Mouse (Mus musculus) heart, adult 2 months (tissue): ENCODE measurements around the gene Armc8. TPM values are rescaled to one million over a fixed set of nuclear protein-coding genes. Genes with fewer than 3 reads are reported as not detected.

ENCODE experiments used
- DNase-seq, 2 experiments: peaks; one replicate each; pipeline ENCODE4 v3.0.0; 2021
- H3K27ac ChIP-seq: fragments of 200-600 bp; 2 replicates; pipeline ENCODE4 v1.8.1; 2022
- H3K27me3 ChIP-seq: fragments of 200-500 bp; 2 replicates; pipeline ENCODE4 v1.6.1; 2012; ENCODE audit warnings: mild to moderate bottlenecking, low read length, inconsistent platforms, mixed read lengths; ENCODE audit not compliant: control insufficient read depth, insufficient read depth
- H3K36me3 ChIP-seq: fragments of 200-500 bp; 2 replicates; pipeline ENCODE4 v1.6.1; 2012; ENCODE audit warnings: low read length, inconsistent platforms; ENCODE audit not compliant: control insufficient read depth, insufficient read depth
- H3K4me1 ChIP-seq: fragments of 200-500 bp; 2 replicates; pipeline ENCODE4 v1.6.1; 2011; ENCODE audit warnings: low read length; ENCODE audit not compliant: control insufficient read depth, insufficient read depth
- H3K4me3 ChIP-seq: fragments of 200-600 bp; 2 replicates; pipeline ENCODE4 v1.8.1; 2022
- H3K79me2 ChIP-seq: fragments of 200-500 bp; replicated peaks from 2 replicates; pipeline ENCODE4 v1.6.1; 2012; ENCODE audit warnings: mild to moderate bottlenecking, inconsistent platforms, low read length, moderate library complexity, mixed read lengths; ENCODE audit not compliant: control insufficient read depth, insufficient read depth
- H3K9ac ChIP-seq: fragments of 200-500 bp; 2 replicates; pipeline ENCODE4 v1.6.1; 2012; ENCODE audit warnings: low read depth, mild to moderate bottlenecking, control low read depth, inconsistent platforms, low read length, mixed read lengths
- CTCF ChIP-seq: fragments of 200-600 bp; IDR thresholded peaks from 2 replicates; pipeline ENCODE4 v1.8.1; 2022; ENCODE audit warnings: antibody characterized with exemption, mild to moderate bottlenecking, moderate library complexity
- EP300 ChIP-seq: fragments of 200-500 bp; IDR thresholded peaks from 2 replicates; pipeline ENCODE4 v1.6.1; 2011; ENCODE audit warnings: low read depth, low read length, control low read depth; ENCODE audit not compliant: insufficient read depth
- POLR2A ChIP-seq: fragments of 200-500 bp; IDR thresholded peaks from 2 replicates; pipeline ENCODE4 v1.6.1; 2011; ENCODE audit warnings: mild to moderate bottlenecking, low read depth, low read length, control low read depth; ENCODE audit not compliant: insufficient read depth
- WGBS: fragments of 180-500 bp; shearing (Covaris S2); methylation state at CpG from one replicate; pipeline ENCODE4 v1.1.7; 2018; 5-methylcytosine and 5-hydroxymethylcytosine counted together
- intact Hi-C: fragments of 180-260 bp; cut with DNase I; formaldehyde crosslinking; loops from one replicate; pipeline ENCODE4 v1.15.1; 2025
- polyA plus RNA-seq: library from polyadenylated mRNA; depleted of rRNA; stranded (reverse); fragments of >200 nt; gene quantifications from 2 replicates; pipeline ENCODE4 v1.2.3, GENCODE M21; 2012
- total RNA-seq, 2 experiments: library from RNA; stranded (reverse); gene quantifications; 2 replicates each; pipeline ENCODE4 v1.2.3; 2021

Armc8 gene
- total and polyA plus RNA-seq, 3 experiments = 9.8 to 18.3 (median 17.7) TPM

DNA sequence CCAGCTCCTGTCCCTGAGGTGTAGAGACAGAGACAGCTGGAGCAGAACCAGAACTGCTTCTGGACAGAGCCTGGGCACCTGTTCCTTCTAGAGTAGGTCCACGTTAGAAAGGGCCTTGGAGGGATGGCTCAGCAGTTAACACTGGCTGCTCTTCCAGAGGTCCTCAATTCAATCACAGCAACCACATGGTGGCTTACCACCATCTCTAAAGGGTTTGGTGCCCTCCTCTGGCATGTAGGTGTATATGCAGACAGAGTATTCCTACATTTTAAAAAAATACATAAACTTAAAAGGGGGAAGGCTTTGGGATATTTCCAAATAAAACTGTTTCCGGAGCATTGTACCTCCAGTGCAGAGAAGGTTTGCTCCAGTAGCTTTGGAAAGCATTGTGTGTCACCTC is 12.0 kb upstream of the Armc8 start:
- WGBS = 30% methylated on average over 2 of the region's 2 CpGs
- H3K36me3 ChIP-seq = peaks cover 3% of the 10 kb centered on the region; the same call in 1 of the 2 replicates
- TF ChIP-seq CTCF (peak; percentile 78), POLR2A (no peak)
- intact Hi-C loops = loop anchor here (2.0 kb wide), 1 partner anchor 112 kb away; no protein-coding TSS in a partner anchor
- DNase-seq = no peak
- peaks cover 1% of the 10 kb centered on the region; the same call in 1 of the 2 replicates for H3K4me1 ChIP-seq
- H3K79me2 ChIP-seq = peaks cover 1% of the 10 kb centered on the region; the same call in 1 of the 2 replicates
- H3K4me3 ChIP-seq = no peak overlapping the region
- no peaks in the 10 kb centered on the region for H3K27me3 ChIP-seq
- no peak overlapping the region for H3K9ac ChIP-seq
- H3K27ac ChIP-seq = no peak overlapping the region

DNA sequence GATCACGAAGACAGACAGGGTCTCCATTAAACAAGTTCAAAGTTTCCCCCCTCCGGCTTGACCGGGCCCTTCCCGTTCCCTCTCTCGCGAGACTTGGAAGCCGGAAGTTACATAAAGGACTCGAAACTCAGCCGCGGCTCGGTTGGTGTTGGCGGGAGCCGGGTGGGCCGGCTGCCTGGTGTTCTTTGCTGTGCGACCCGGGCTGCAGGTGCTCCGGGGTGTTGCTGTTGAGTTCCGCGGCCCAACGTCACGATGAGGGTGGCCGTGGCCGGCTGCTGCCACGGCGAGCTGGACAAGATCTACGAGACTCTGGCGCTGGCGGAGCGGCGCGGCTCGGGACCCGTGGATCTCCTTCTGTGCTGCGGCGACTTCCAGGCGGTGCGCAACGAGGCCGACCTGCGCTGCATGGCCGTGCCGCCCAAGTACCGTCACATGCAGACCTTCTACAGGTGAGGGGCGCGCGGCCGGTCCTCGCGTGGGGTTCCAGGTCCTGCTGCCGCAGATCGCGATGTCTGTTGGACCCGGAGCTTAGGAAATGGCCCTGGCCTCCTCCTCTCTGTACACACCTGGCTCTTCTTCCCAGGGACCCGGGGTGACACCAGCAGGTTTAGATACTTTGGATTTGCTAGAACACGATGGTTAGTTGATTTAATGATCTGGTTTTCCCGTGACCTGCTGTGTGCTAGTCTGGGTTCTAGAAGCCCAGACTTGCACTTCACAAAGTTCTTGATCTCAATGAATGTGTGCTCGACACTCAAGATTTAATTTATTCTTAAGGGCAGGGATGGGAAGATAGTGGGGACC is 7.2 kb upstream of the Armc8 start, which contains the start of gene Dbr1:
Gene Dbr1 (plus strand): TSS at position 123 of the 804 bp plus-strand sequence.
- Histone ChIP-seq H3K9ac (peak within 1 kb of the TSS; percentile 98), H3K79me2 (peaks cover 1% of the 10 kb centered on the region; the same call in 1 of the 2 replicates), H3K27ac (peak within 1 kb of the TSS; percentile 81), H3K4me3 (peak within 1 kb of the TSS; percentile 77), H3K27me3 (no peaks in the 10 kb centered on the region), H3K4me1 (peaks cover 1% of the 10 kb centered on the region; the same call in 1 of the 2 replicates), H3K36me3 (peaks cover 3% of the 10 kb centered on the region; the same call in 1 of the 2 replicates)
- WGBS = under 1% methylated on average over 57 of the region's 57 CpGs
- intact Hi-C loops = loop anchor here (10.0 kb wide), 1 partner anchor 331 kb away; the partner anchor contains the start of gene Cep70
- TF ChIP-seq EP300 = no peak
- peak; percentile 78 for TF ChIP-seq POLR2A
- DNase-seq = peak; percentile 93

DNA sequence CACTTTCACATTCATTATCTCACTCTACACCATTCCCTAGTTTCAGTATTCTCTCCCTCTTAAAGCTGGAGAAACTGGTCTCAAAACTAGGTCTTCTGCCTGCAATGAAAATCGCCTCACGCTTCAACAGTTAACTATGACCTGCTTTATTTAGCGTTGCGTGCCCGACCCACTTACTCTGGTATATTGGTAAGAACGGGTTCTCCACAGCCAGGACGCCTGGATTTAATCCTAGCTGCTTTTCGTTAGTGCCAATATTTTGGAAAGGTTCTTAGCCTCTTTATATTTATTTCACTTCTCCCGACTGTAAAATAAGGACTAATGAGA is 335 bp upstream of the Armc8 start:
- Histone ChIP-seq H3K4me3 (peak overlapping the region; percentile 55), H3K4me1 (peaks cover 7% of the 10 kb centered on the region), H3K36me3 (peaks cover 5% of the 10 kb centered on the region; the same call in 1 of the 2 replicates), H3K79me2 (peaks cover 5% of the 10 kb centered on the region), H3K27me3 (no peaks in the 10 kb centered on the region), H3K9ac (peak overlapping the region; percentile 72), H3K27ac (peak overlapping the region; percentile 96)
- TF ChIP-seq POLR2A (no peak), CTCF (0 out of 2 replicates have a peak, but pooled peaks have one; percentile 13)
- peak in 1 of 2 experiments; percentile 25 for DNase-seq
- intact Hi-C loops = no loop called here
- WGBS = 1% methylated on average over 9 of the region's 9 CpGs

DNA sequence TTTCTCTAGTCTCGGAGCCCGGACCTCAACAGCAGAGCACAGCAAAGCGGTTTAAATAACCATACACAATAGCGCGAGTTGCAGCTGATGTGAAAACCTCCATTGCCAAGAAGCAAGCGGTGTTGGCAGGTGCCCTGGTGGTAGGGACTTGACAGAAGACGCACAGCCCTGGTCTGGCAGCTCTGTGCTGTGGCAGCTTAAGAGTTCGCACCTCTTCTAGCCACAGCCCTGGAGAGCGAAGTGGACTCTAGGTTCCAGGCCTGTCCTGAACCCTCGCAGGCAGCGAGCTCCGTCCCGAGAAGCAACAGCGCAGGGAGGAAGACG is 714 bp downstream of the Armc8 start:
- Histone ChIP-seq H3K36me3 (peaks cover 5% of the 10 kb centered on the region; the same call in 1 of the 2 replicates), H3K9ac (peak overlapping the region; percentile 92), H3K4me1 (peaks cover 7% of the 10 kb centered on the region), H3K79me2 (peaks cover 5% of the 10 kb centered on the region), H3K27me3 (no peaks in the 10 kb centered on the region), H3K27ac (peak overlapping the region; percentile 96), H3K4me3 (peak overlapping the region; percentile 55)
- TF ChIP-seq CTCF = no peak
- TF ChIP-seq POLR2A = no peak
- no peak for TF ChIP-seq EP300
- no peak for DNase-seq
- intact Hi-C loops = no loop called here
- under 1% methylated on average over 15 of the region's 15 CpGs for WGBS

DNA sequence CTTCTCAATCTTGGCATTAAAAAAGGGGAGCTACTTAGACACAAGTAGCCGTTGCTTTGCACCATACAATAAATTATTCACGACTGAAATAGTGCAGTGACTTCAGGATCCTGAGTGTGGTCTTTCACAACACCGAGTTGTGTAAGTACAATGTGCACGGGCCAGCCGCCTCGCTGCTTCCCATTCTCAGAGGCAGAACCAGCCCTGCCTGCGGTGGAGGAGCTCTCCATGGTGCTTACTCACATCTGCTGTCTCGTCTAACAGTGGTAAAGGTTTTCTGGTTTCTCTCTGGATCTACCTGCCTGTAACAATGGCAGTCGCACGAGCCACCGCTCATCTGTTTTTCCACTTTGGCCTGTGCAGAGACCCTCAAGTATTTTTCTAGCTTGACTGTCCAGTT is 5.0 kb downstream of the Armc8 start:
- peak; percentile 63 to 66 for DNase-seq
- peaks cover 6% of the 10 kb centered on the region for H3K79me2 ChIP-seq
- intact Hi-C loops = no loop called here
- 13% methylated on average over 11 of the region's 11 CpGs for WGBS
- H3K27ac ChIP-seq = no peak overlapping the region
- H3K4me3 ChIP-seq = no peak overlapping the region
- peaks cover 8% of the 10 kb centered on the region for H3K4me1 ChIP-seq
- H3K9ac ChIP-seq = no peak overlapping the region
- no peak for TF ChIP-seq POLR2A
- TF ChIP-seq EP300 = 0 out of 2 replicates have a peak, but pooled peaks have one; percentile 25
- TF ChIP-seq CTCF = no peak
- no peaks in the 10 kb centered on the region for H3K27me3 ChIP-seq
- H3K36me3 ChIP-seq = peaks cover 5% of the 10 kb centered on the region

DNA sequence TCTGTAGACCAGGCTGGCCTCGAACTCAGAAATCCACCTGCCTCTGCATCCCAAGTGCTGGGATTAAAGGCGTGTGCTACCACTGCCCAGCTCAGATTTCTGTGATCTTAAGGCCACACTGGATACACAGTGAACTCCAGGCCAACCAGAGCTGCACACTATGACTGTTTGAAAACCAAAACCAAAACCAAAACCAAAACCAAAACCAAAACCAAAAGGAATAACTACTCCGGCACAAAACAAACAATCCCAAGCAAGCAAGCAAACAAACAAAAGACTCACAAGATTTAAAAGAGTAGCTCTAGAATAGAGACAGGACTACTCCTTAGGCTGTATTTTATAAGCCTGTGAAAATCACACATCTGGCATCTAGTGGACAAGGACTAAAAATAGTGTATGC is 8.3 kb downstream of the Armc8 start:
- peak overlapping the region; percentile 52 for H3K27ac ChIP-seq
- peaks cover 4% of the 10 kb centered on the region for H3K36me3 ChIP-seq

More for the DNA sequence above, 8.3 kb downstream of the Armc8 start:
- intact Hi-C loops = no loop called here
- H3K27me3 ChIP-seq = no peaks in the 10 kb centered on the region
- peak overlapping the region; percentile 44 for H3K4me3 ChIP-seq
- H3K79me2 ChIP-seq = peaks cover 4% of the 10 kb centered on the region; the same call in 1 of the 2 replicates
- peaks cover 3% of the 10 kb centered on the region for H3K4me1 ChIP-seq
- peak overlapping the region; percentile 42; the same call in 1 of the 2 replicates for H3K9ac ChIP-seq
- 77% methylated on average over 3 of the region's 3 CpGs for WGBS
- no peak for TF ChIP-seq EP300
- TF ChIP-seq CTCF = no peak
- TF ChIP-seq POLR2A = no peak
- DNase-seq = no peak
